In genomic region chr14:120841311-120841710, GRCm38 (mm10) we compare ENCODE assay signal across 13 mouse cellular contexts.
DNase-seq lines count a peak whose midpoint lies in the region; ATAC-seq and TF ChIP-seq lines count a peak whose summit lies in the region.
"Had no signal": no experiment of that assay in that cellular context is flagged by ENCODE, and none has a peak within 500 bp of the region (broad histone marks: within the 10 kb centered on the region; RNA-seq: fewer than 3 reads in every experiment).

No protein-coding gene starts in this region.

- ATAC-seq in kidney, embryonic 14.5 days (ENCODE audit: low FRiP score, low TSS enrichment), result no peak
- no peak for ATAC-seq in forebrain, embryonic 13.5 days
- ATAC-seq in intestine, embryonic 15.5 days, result no peak
- ATAC-seq: midbrain, embryonic 15.5 days had no signal

- no peak overlapping the region for H3K4me3 ChIP-seq in kidney, adult 2 months (ENCODE audit: insufficient read depth, low read depth, low read length)
- no peak overlapping the region for H3K4me3 ChIP-seq in kidney, embryonic 14.5 days (ENCODE audit: low read length)
- H3K4me3 ChIP-seq in forebrain, embryonic 13.5 days, result no peak overlapping the region
- H3K4me3 ChIP-seq in intestine, embryonic 15.5 days (replicated peaks), result no peak overlapping the region
- H3K4me3 ChIP-seq: embryonic facial prominence, embryonic 12.5 days; hindbrain, embryonic 15.5 days; liver, embryonic 13.5 days; midbrain, embryonic 15.5 days had no signal

- H3K9me3 ChIP-seq in kidney, embryonic 14.5 days (ENCODE audit: control insufficient read depth, low read length), result no peaks in the 10 kb centered on the region
- H3K9me3 ChIP-seq in forebrain, embryonic 13.5 days (replicated peaks), result no peaks in the 10 kb centered on the region
- H3K9me3 ChIP-seq in intestine, embryonic 15.5 days, result no peaks in the 10 kb centered on the region
- H3K9me3 ChIP-seq: embryonic facial prominence, embryonic 12.5 days; hindbrain, embryonic 15.5 days; liver, embryonic 13.5 days; midbrain, embryonic 15.5 days had no signal

- peaks cover 2% of the 10 kb centered on the region; the same call in 1 of the 2 replicates for H3K4me1 ChIP-seq in kidney, adult 2 months (ENCODE audit: control insufficient read depth, insufficient read depth, low read length)
- H3K4me1 ChIP-seq in kidney, embryonic 14.5 days (ENCODE audit: control insufficient read depth, insufficient read depth, low read length), result 0 out of 2 replicates have a peak, but pooled peaks cover 5% of the 10 kb centered on the region
- no peaks in the 10 kb centered on the region for H3K4me1 ChIP-seq in forebrain, embryonic 13.5 days
- peaks cover 3% of the 10 kb centered on the region; the same call in 1 of the 2 replicates for H3K4me1 ChIP-seq in intestine, embryonic 15.5 days (replicated peaks)
- H3K4me1 ChIP-seq: liver, embryonic 13.5 days; midbrain, embryonic 15.5 days had no signal

- peak; percentile 41 to 83 for DNase-seq in adrenal gland, adult (ENCODE audit: inconsistent age in 2 of 2, low spot score in 1 of 2)
- no peak for DNase-seq in adrenal gland, postnatal 25 days
- DNase-seq in kidney, adult 2 months, result peak; percentile 82
- DNase-seq in kidney, adult 9 months, result peak; percentile 69
- peak; percentile 46 for DNase-seq in skeletal muscle tissue, adult 2 months (ENCODE audit: low read depth, low spot score)
- DNase-seq: B cell, adult 2 months; liver, embryonic 13.5 days had no signal

- H3K4me2 ChIP-seq in kidney, embryonic 14.5 days (replicated peaks; ENCODE audit: low read depth, low read length), result no peak overlapping the region
- H3K4me2 ChIP-seq in forebrain, embryonic 13.5 days, result no peak overlapping the region
- no peak overlapping the region for H3K4me2 ChIP-seq in intestine, embryonic 15.5 days (replicated peaks)
- H3K4me2 ChIP-seq: embryonic facial prominence, embryonic 12.5 days; hindbrain, embryonic 15.5 days; liver, embryonic 13.5 days; midbrain, embryonic 15.5 days had no signal

- no peaks in the 10 kb centered on the region for H3K36me3 ChIP-seq in kidney, adult 2 months (ENCODE audit: control insufficient read depth, insufficient read depth, low read length)
- no peaks in the 10 kb centered on the region for H3K36me3 ChIP-seq in kidney, embryonic 14.5 days (ENCODE audit: control insufficient read depth, insufficient read depth, low read length)
- H3K36me3 ChIP-seq in forebrain, embryonic 13.5 days (ENCODE audit: poor library complexity, severe bottlenecking), result no peaks in the 10 kb centered on the region
- H3K36me3 ChIP-seq in intestine, embryonic 15.5 days, result no peaks in the 10 kb centered on the region
- H3K36me3 ChIP-seq: embryonic facial prominence, embryonic 12.5 days; hindbrain, embryonic 15.5 days; liver, embryonic 13.5 days; midbrain, embryonic 15.5 days had no signal

- TF ChIP-seq POLR2A in kidney, adult 2 months (IDR thresholded peaks at IDR 0.05; ENCODE audit: low read depth, low read length), result no peak

- WGBS in kidney, adult 2 months, result 30% methylated on average over 6 of the region's 6 CpGs
- 74% methylated on average over 6 of the region's 6 CpGs for WGBS in kidney, embryonic 14.5 days
- WGBS in forebrain, embryonic 13.5 days, result 87% methylated on average over 6 of the region's 6 CpGs
- WGBS in intestine, embryonic 15.5 days, result 72% methylated on average over 6 of the region's 6 CpGs

- TF ChIP-seq CTCF in kidney, adult 2 months (conservative IDR thresholded peaks at IDR 0.05; ENCODE audit: insufficient read depth, insufficient read length, low read depth, low read length), result no peak

- no peak overlapping the region for H3K27ac ChIP-seq in kidney, adult 2 months (ENCODE audit: insufficient read depth, low read depth, low read length)
- H3K27ac ChIP-seq in kidney, embryonic 14.5 days (ENCODE audit: low read depth, low read length), result no peak overlapping the region
- H3K27ac ChIP-seq in forebrain, embryonic 13.5 days, result no peak overlapping the region
- H3K27ac ChIP-seq in intestine, embryonic 15.5 days, result no peak overlapping the region
- H3K27ac ChIP-seq: hindbrain, embryonic 15.5 days; liver, embryonic 13.5 days; midbrain, embryonic 15.5 days had no signal

- H3K27me3 ChIP-seq in kidney, adult 2 months (replicated peaks; ENCODE audit: control insufficient read depth, insufficient read depth, low read length), result no peaks in the 10 kb centered on the region
- no peaks in the 10 kb centered on the region for H3K27me3 ChIP-seq in kidney, embryonic 14.5 days (ENCODE audit: control insufficient read depth, insufficient read depth, low read length)
- no peaks in the 10 kb centered on the region for H3K27me3 ChIP-seq in forebrain, embryonic 13.5 days
- H3K27me3 ChIP-seq in intestine, embryonic 15.5 days (replicated peaks), result no peaks in the 10 kb centered on the region
- H3K27me3 ChIP-seq: embryonic facial prominence, embryonic 12.5 days; hindbrain, embryonic 15.5 days; liver, embryonic 13.5 days; midbrain, embryonic 15.5 days had no signal

- no peak overlapping the region for H3K9ac ChIP-seq in kidney, embryonic 14.5 days (ENCODE audit: low read depth, low read length)
- H3K9ac ChIP-seq in forebrain, embryonic 13.5 days, result no peak overlapping the region
- H3K9ac ChIP-seq in intestine, embryonic 15.5 days, result no peak overlapping the region
- H3K9ac ChIP-seq: embryonic facial prominence, embryonic 12.5 days; hindbrain, embryonic 15.5 days; liver, embryonic 13.5 days; midbrain, embryonic 15.5 days had no signal
